Mouse (Mus musculus) layer of hippocampus, adult 2 months (tissue): ENCODE measurements at regions not wholly inside any gene's neighbourhood (a gene's known extent, or its start where the extent isn't known, plus 50 kb on each side); places are given as distances from the start of the nearest gene placed in this dataset.
"Not testable (repeated sequence)": the region's sequence is repeated elsewhere in the genome, so short reads cannot be mapped to it uniquely, and the experiment has no call there.

Experiments
- DNase-seq, 2 experiments: peaks; one replicate each; pipeline ENCODE4 v3.0.0; 2022; ENCODE audit warnings: low spot score in 2 of 2
- H3K27ac ChIP-seq: fragments of 200-600 bp; 2 replicates; pipeline ENCODE4 v1.8.1; 2022
- H3K4me3 ChIP-seq: fragments of 200-600 bp; 2 replicates; pipeline ENCODE4 v1.8.1; 2022; ENCODE audit warnings: mild to moderate bottlenecking
- CTCF ChIP-seq: fragments of 200-600 bp; conservative IDR thresholded peaks from 2 replicates; pipeline ENCODE4 v1.8.1; 2022; ENCODE audit warnings: antibody characterized with exemption, mild to moderate bottlenecking, moderate library complexity

GRCm38 (mm10) chr1:140903747-140904146, 657.8 kb downstream of the Kcnt2 start:
- H3K4me3 ChIP-seq, DNase-seq, H3K27ac ChIP-seq: not testable (repeated sequence)

GRCm38 (mm10) chr1:140913566-140913965, 667.6 kb downstream of the Kcnt2 start:
- DNase-seq: no peak
- no peak for TF ChIP-seq CTCF
- no peak overlapping the region for H3K27ac ChIP-seq
- H3K4me3 ChIP-seq: no peak overlapping the region

- DNase-seq: no peak
- no peak overlapping the region for H3K4me3 ChIP-seq
- H3K27ac ChIP-seq: no peak overlapping the region
- peak; percentile 70 for TF ChIP-seq CTCF
Measured at GRCm38 (mm10) chr1:140940348-140940747, 694.4 kb downstream of the Kcnt2 start.

- no peak overlapping the region for H3K27ac ChIP-seq
Measured at GRCm38 (mm10) chr1:140958856-140959255, 712.9 kb downstream of the Kcnt2 start.

GRCm38 (mm10) chr1:141001821-141002220, 755.9 kb downstream of the Kcnt2 start:
- Histone ChIP-seq H3K27ac (no peak overlapping the region), H3K4me3 (no peak overlapping the region)
- DNase-seq: no peak
- no peak for TF ChIP-seq CTCF

More at GRCm38 (mm10) chr1:140958856-140959255, 712.9 kb downstream of the Kcnt2 start:
- H3K4me3 ChIP-seq: no peak overlapping the region
- no peak for TF ChIP-seq CTCF
- no peak for DNase-seq
